Mouse (Mus musculus) common myeloid progenitor, adult 5-6 weeks (primary cell): ENCODE data around the gene 4930404H24Rik. TPM values are rescaled to one million over a fixed set of nuclear protein-coding genes. Genes with fewer than 3 reads are reported as not detected.

Source experiments
- ATAC-seq: replicated peaks from 2 replicates; pipeline ENCODE4 v1.8.0; 2016; ENCODE audit warnings: low read depth, mild to moderate bottlenecking, moderate TSS enrichment, inconsistent platforms; ENCODE audit not compliant: poor library complexity, severe bottlenecking
- total RNA-seq: library from RNA; stranded (forward); fragments of 200-1000, 187-1606 nt; gene quantifications from 2 replicates; pipeline ENCODE4 v1.2.3, GENCODE M21; 2017

Gene 4930404H24Rik
- not detected in 2 replicates for total RNA-seq

- peak; percentile 3 for ATAC-seq
These were observed at the start of gene 4930404H24Rik for GRCm38 (mm10) chr2:153492573-153493392. TSS of gene 4930404H24Rik (plus strand) at chr2:153492790.

GRCm38 (mm10) chr2:153443434-153444240 is 49.0 kb upstream of the 4930404H24Rik start:
- ATAC-seq, result peak; percentile 47

GRCm38 (mm10) chr2:153444254-153445136 is 48.1 kb upstream of the 4930404H24Rik start:
- peak; percentile 48; the same call in 1 of the 2 replicates for ATAC-seq

GRCm38 (mm10) chr2:153445137-153446016 is 47.2 kb upstream of the 4930404H24Rik start:
- ATAC-seq, result peak; percentile 19; the same call in 1 of the 2 replicates

GRCm38 (mm10) chr2:153446017-153446408 is 46.6 kb upstream of the 4930404H24Rik start:
- ATAC-seq, result peak; percentile 50

- no peak for ATAC-seq
These were observed 46.1 kb upstream of the 4930404H24Rik start for GRCm38 (mm10) chr2:153446476-153446875.

- no peak for ATAC-seq
These were observed 44.9 kb upstream of the 4930404H24Rik start for GRCm38 (mm10) chr2:153447719-153448118.

GRCm38 (mm10) chr2:153448519-153448918 is 44.1 kb upstream of the 4930404H24Rik start:
- ATAC-seq, result no peak

GRCm38 (mm10) chr2:153453961-153454759 is 38.4 kb upstream of the 4930404H24Rik start:
- peak; percentile 35; the same call in 1 of the 2 replicates for ATAC-seq

GRCm38 (mm10) chr2:153454841-153455506 is 37.6 kb upstream of the 4930404H24Rik start:
- no peak; the same call in 1 of the 2 replicates for ATAC-seq

GRCm38 (mm10) chr2:153457467-153457866 is 35.1 kb upstream of the 4930404H24Rik start:
- ATAC-seq, result no peak

GRCm38 (mm10) chr2:153458022-153458441 is 34.6 kb upstream of the 4930404H24Rik start:
- ATAC-seq, result no peak

GRCm38 (mm10) chr2:153463257-153463656 is 29.3 kb upstream of the 4930404H24Rik start:
- ATAC-seq, result no peak

- ATAC-seq, result no peak
These were observed 25.2 kb upstream of the 4930404H24Rik start for GRCm38 (mm10) chr2:153467372-153467771.

GRCm38 (mm10) chr2:153469317-153469716 is 23.3 kb upstream of the 4930404H24Rik start:
- no peak for ATAC-seq

- no peak for ATAC-seq
These were observed 22.8 kb upstream of the 4930404H24Rik start for GRCm38 (mm10) chr2:153469764-153470163.

GRCm38 (mm10) chr2:153470983-153471382 is 21.6 kb upstream of the 4930404H24Rik start:
- ATAC-seq, result no peak
